Mouse (Mus musculus): ENCODE measurements at regions not wholly inside any gene's neighbourhood (a gene's known extent, or its start where the extent isn't known, plus 50 kb on each side); places are given as distances from the start of the nearest gene placed in this dataset.

- ATAC-seq (ENCODE audit: low FRiP score) (no peak), DNase-seq (ENCODE audit: low spot score) (no peak)
- H3K36me3 ChIP-seq (ENCODE audit: insufficient read depth, low read length), result no peaks in the 10 kb centered on the region
- H3K4me1 ChIP-seq (ENCODE audit: insufficient read depth, low read length), result no peaks in the 10 kb centered on the region
- no peak overlapping the region for H3K4me3 ChIP-seq (ENCODE audit: low read depth, low read length)
- no peaks in the 10 kb centered on the region for H3K27me3 ChIP-seq (ENCODE audit: insufficient read depth, low read length)
- no peaks in the 10 kb centered on the region for H3K9me3 ChIP-seq (ENCODE audit: low read length)
- TF ChIP-seq CTCF (IDR thresholded peaks at IDR 0.05), result no peak
- 79% methylated on average over 1 of the region's 1 CpGs for WGBS
- H3K27ac ChIP-seq (ENCODE audit: low read depth, low read length), result no peak overlapping the region
- H3K9ac ChIP-seq (replicated peaks; ENCODE audit: low read length, poor library complexity, severe bottlenecking), result no peak overlapping the region
- H3K4me2 ChIP-seq (ENCODE audit: low read depth, low read length, poor library complexity, severe bottlenecking), result no peak overlapping the region
Measured at GRCm38 (mm10) chr7:110679916-110680315, 52.5 kb downstream of the Adm start.

- H3K9ac ChIP-seq (replicated peaks; ENCODE audit: low read length, poor library complexity, severe bottlenecking), result no peak overlapping the region
- no peaks in the 10 kb centered on the region for H3K4me1 ChIP-seq (ENCODE audit: insufficient read depth, low read length)
- 87% methylated on average over 4 of the region's 4 CpGs for whole genome bisulfite sequencing
- no peak for TF ChIP-seq CTCF (IDR thresholded peaks at IDR 0.05)
- no peak overlapping the region for H3K4me3 ChIP-seq (ENCODE audit: low read depth, low read length)
- no peaks in the 10 kb centered on the region for H3K9me3 ChIP-seq (ENCODE audit: low read length)
- no peak overlapping the region for H3K4me2 ChIP-seq (ENCODE audit: low read depth, low read length, poor library complexity, severe bottlenecking)
- H3K27ac ChIP-seq (ENCODE audit: low read depth, low read length), result no peak overlapping the region
- DNase-seq (ENCODE audit: low spot score), result no peak
- H3K36me3 ChIP-seq (ENCODE audit: insufficient read depth, low read length), result no peaks in the 10 kb centered on the region
- ATAC-seq (ENCODE audit: low FRiP score), result no peak
- no peaks in the 10 kb centered on the region for H3K27me3 ChIP-seq (ENCODE audit: insufficient read depth, low read length)
Measured at GRCm38 (mm10) chr7:110682911-110683310, 55.5 kb downstream of the Adm start.

DNA sequence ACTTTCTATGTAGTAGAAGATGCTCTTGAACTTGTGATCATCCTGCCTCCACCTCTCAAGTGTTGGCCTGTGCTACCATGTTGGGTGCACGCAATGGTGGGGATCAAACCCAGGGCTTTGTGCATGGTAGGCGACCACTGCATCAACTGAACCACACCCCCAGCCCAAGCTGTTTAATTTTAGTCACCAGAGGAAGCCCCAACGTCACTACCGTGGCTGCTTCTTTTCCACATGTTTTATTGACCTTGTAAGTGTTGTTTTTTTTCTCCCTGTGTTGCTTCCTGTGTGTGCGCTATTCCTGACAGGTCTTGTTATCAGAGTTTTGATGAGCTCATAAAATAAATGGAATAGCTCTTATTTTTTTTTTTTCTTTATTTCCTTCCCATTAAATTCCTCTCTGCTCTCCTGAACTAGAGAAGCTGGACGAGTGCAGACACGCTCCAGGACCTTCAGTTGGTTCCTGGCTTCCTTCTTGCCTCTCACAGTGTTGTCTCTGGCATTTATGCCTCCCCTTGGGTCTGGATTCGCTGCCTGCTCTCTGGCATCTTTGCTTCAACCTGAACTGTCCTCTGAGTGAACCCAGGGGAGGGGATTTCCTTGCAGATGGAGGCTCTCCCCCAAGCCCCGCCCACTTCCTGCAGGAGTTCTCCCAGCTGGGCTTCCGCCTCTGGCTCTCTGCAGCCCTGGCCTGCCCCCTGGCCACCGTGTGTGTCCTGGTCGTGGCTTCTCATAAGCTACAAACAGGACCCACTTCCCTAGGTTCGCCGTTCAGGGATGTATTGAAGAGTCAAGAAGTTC lies 61.6 kb downstream of the Adm start:
- 51% methylated on average over 14 of the region's 14 CpGs for WGBS
- no peak overlapping the region for H3K9ac ChIP-seq (replicated peaks; ENCODE audit: low read length, poor library complexity, severe bottlenecking)
- DNase-seq (ENCODE audit: low spot score) (peak; percentile 37), ATAC-seq (ENCODE audit: low FRiP score) (no peak)
- H3K9me3 ChIP-seq (ENCODE audit: low read length), result no peaks in the 10 kb centered on the region
- no peaks in the 10 kb centered on the region for H3K27me3 ChIP-seq (ENCODE audit: insufficient read depth, low read length)
- H3K4me3 ChIP-seq (ENCODE audit: low read depth, low read length), result no peak overlapping the region
- peak; percentile 11; the same call in 1 of the 2 replicates for TF ChIP-seq CTCF (IDR thresholded peaks at IDR 0.05)
- H3K4me1 ChIP-seq (ENCODE audit: insufficient read depth, low read length), result no peaks in the 10 kb centered on the region
- no peaks in the 10 kb centered on the region for H3K36me3 ChIP-seq (ENCODE audit: insufficient read depth, low read length)
- H3K4me2 ChIP-seq (ENCODE audit: low read depth, low read length, poor library complexity, severe bottlenecking), result no peak overlapping the region
- H3K27ac ChIP-seq (ENCODE audit: low read depth, low read length), result no peak overlapping the region

DNA sequence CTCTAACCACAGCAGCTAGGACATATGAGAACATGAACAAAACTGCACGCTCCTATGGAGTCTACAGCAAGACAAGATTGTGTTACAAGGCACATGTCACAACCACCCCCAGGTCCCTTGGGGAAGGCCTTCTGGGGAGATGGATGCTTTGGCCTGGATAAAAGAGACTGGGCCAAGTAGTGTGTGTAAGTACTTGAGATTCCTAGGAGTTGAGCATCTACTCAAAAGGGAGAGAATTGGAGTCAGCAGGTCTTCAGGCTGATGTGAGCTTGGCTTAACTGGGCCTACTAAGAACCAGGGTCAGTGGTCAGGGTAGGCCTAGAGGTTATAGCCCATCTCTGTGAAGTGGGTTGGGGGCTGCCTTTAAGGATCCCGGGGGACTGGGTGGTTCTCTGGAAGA lies 62.8 kb downstream of the Adm start:
- DNase-seq (ENCODE audit: low spot score) (no peak), ATAC-seq (ENCODE audit: low FRiP score) (no peak)
- Histone ChIP-seq H3K27ac (ENCODE audit: low read depth, low read length) (no peak overlapping the region), H3K9me3 (ENCODE audit: low read length) (no peaks in the 10 kb centered on the region), H3K4me3 (ENCODE audit: low read depth, low read length) (no peak overlapping the region), H3K9ac (replicated peaks; ENCODE audit: low read length, poor library complexity, severe bottlenecking) (no peak overlapping the region), H3K27me3 (ENCODE audit: insufficient read depth, low read length) (no peaks in the 10 kb centered on the region), H3K4me1 (ENCODE audit: insufficient read depth, low read length) (no peaks in the 10 kb centered on the region), H3K4me2 (ENCODE audit: low read depth, low read length, poor library complexity, severe bottlenecking) (no peak overlapping the region), H3K36me3 (ENCODE audit: insufficient read depth, low read length) (no peaks in the 10 kb centered on the region)
- no peak for TF ChIP-seq CTCF (IDR thresholded peaks at IDR 0.05)
- 96% methylated on average over 2 of the region's 2 CpGs for WGBS

GRCm38 (mm10) chr7:110690856-110691255 lies 63.4 kb downstream of the Adm start:
- no peaks in the 10 kb centered on the region for H3K27me3 ChIP-seq (ENCODE audit: insufficient read depth, low read length)
- H3K9me3 ChIP-seq (ENCODE audit: low read length), result no peaks in the 10 kb centered on the region
- DNase-seq (ENCODE audit: low spot score) (no peak), ATAC-seq (ENCODE audit: low FRiP score) (no peak)
- H3K36me3 ChIP-seq (ENCODE audit: insufficient read depth, low read length), result no peaks in the 10 kb centered on the region
- H3K4me1 ChIP-seq (ENCODE audit: insufficient read depth, low read length), result no peaks in the 10 kb centered on the region
- H3K4me3 ChIP-seq (ENCODE audit: low read depth, low read length), result no peak overlapping the region
- WGBS, result 92% methylated on average over 9 of the region's 9 CpGs
- TF ChIP-seq CTCF (IDR thresholded peaks at IDR 0.05), result no peak
- no peak overlapping the region for H3K27ac ChIP-seq (ENCODE audit: low read depth, low read length)
- no peak overlapping the region for H3K9ac ChIP-seq (replicated peaks; ENCODE audit: low read length, poor library complexity, severe bottlenecking)
- no peak overlapping the region for H3K4me2 ChIP-seq (ENCODE audit: low read depth, low read length, poor library complexity, severe bottlenecking)

DNA sequence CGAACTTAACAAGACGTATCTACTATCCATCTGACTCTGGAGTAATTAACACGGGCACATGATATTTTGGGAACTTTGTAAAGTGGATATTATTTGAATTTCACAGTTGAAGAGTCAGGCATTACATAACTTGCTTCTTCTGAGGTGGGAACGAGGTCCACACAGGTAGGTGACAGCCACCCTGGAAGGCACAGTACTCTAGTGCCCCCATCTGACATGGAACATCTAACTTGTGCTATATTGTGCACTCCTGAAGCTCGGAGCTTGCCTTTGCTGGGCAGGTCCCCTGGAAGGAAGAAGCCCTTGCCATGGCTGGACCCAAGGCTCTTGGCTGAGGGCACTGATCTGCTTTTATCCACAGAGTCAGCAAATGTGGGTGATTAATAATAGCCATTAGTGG lies 66.8 kb downstream of the Adm start:
- ATAC-seq (ENCODE audit: low FRiP score), result no peak
- no peak overlapping the region for H3K9ac ChIP-seq (replicated peaks; ENCODE audit: low read length, poor library complexity, severe bottlenecking)
- H3K4me2 ChIP-seq (ENCODE audit: low read depth, low read length, poor library complexity, severe bottlenecking), result no peak overlapping the region
- no peak overlapping the region for H3K4me3 ChIP-seq (ENCODE audit: low read depth, low read length)
- H3K27me3 ChIP-seq (ENCODE audit: insufficient read depth, low read length), result no peaks in the 10 kb centered on the region
- H3K4me1 ChIP-seq (ENCODE audit: insufficient read depth, low read length), result no peaks in the 10 kb centered on the region
- no peaks in the 10 kb centered on the region for H3K9me3 ChIP-seq (ENCODE audit: low read length)
- no peak for TF ChIP-seq CTCF (IDR thresholded peaks at IDR 0.05)
- no peak overlapping the region for H3K27ac ChIP-seq (ENCODE audit: low read depth, low read length)
- no peak for DNase-seq (ENCODE audit: low spot score)
- WGBS, result 84% methylated on average over 5 of the region's 5 CpGs
- H3K36me3 ChIP-seq (ENCODE audit: insufficient read depth, low read length), result no peaks in the 10 kb centered on the region
